Mouse (Mus musculus) large intestine, adult 2 months (tissue): ENCODE measurements around the gene Aasdh. TPM values are rescaled to one million over a fixed set of nuclear protein-coding genes. Genes with fewer than 3 reads are reported as not detected.

ENCODE experiments used
- DNase-seq: peaks from one replicate; pipeline ENCODE4 v3.0.0-alpha.2; 2012; ENCODE audit warnings: low read depth, low spot score
- WGBS: fragments of 180-500 bp; shearing (Covaris S2); methylation state at CpG from one replicate; pipeline ENCODE4 v1.1.7; 2018; 5-methylcytosine and 5-hydroxymethylcytosine counted together
- polyA plus RNA-seq: library from polyadenylated mRNA; depleted of rRNA; stranded (reverse); fragments of >200 nt; gene quantifications from 2 replicates; pipeline ENCODE4 v1.2.3, GENCODE M21; 2012; rRNA removed

Aasdh gene
- polyA plus RNA-seq, 1 experiment = 6.0 TPM

- 89% methylated on average over 6 of the region's 6 CpGs for WGBS
- no peak for DNase-seq
Measured at GRCm38 (mm10) chr5:76847106-76847505, 58.2 kb downstream of the Aasdh start.

- DNase-seq = no peak
- WGBS = 76% methylated on average over 14 of the region's 14 CpGs
Measured at GRCm38 (mm10) chr5:76844618-76845186, 60.6 kb downstream of the Aasdh start.

GRCm38 (mm10) chr5:76843851-76844419, 61.4 kb downstream of the Aasdh start:
- WGBS = 88% methylated on average over 9 of the region's 9 CpGs
- no peak for DNase-seq

GRCm38 (mm10) chr5:76843448-76843847, 61.9 kb downstream of the Aasdh start:
- 14% methylated on average over 4 of the region's 4 CpGs for WGBS
- no peak for DNase-seq

GRCm38 (mm10) chr5:76841859-76842258, 63.5 kb downstream of the Aasdh start:
- 38% methylated on average over 2 of the region's 2 CpGs for WGBS
- no peak for DNase-seq

- 72% methylated on average over 6 of the region's 6 CpGs for WGBS
- DNase-seq = no peak
Measured at GRCm38 (mm10) chr5:76839786-76840185, 65.5 kb downstream of the Aasdh start.

GRCm38 (mm10) chr5:76837018-76837417, 68.3 kb downstream of the Aasdh start:
- 79% methylated on average over 5 of the region's 5 CpGs for WGBS

GRCm38 (mm10) chr5:76832529-76833210, 72.6 kb downstream of the Aasdh start:
- 83% methylated on average over 17 of the region's 17 CpGs for WGBS
- no peak for DNase-seq

More at GRCm38 (mm10) chr5:76837018-76837417, 68.3 kb downstream of the Aasdh start:
- no peak for DNase-seq

- DNase-seq = no peak
- WGBS = 91% methylated on average over 7 of the region's 7 CpGs
Measured at GRCm38 (mm10) chr5:76828527-76829240, 76.6 kb downstream of the Aasdh start.

Other genes starting within 250 kb of the Aasdh start
- gene C530008M17Rik, start 249.0 kb downstream of the Aasdh start, polyA plus RNA-seq = 22.0 and 35.0 TPM in 2 replicates
- gene Paics, start 45.8 kb upstream of the Aasdh start, polyA plus RNA-seq = 20.0 and 22.1 TPM in 2 replicates
- gene Ppat, start 46.1 kb upstream of the Aasdh start, polyA plus RNA-seq = 2.2 and 2.9 TPM in 2 replicates
- gene Srp72, start 69.2 kb upstream of the Aasdh start, polyA plus RNA-seq = 17.4 and 24.2 TPM in 2 replicates
- 0.40 TPM in 1 of 2 replicates, not detected in the other for gene Arl9, start 98.5 kb upstream of the Aasdh start, polyA plus RNA-seq
- 0.14 TPM in 1 of 2 replicates, not detected in the other for gene Thegl, start 110.5 kb upstream of the Aasdh start, polyA plus RNA-seq
- gene Hopx, start 209.6 kb upstream of the Aasdh start, polyA plus RNA-seq = 58.4 and 68.0 TPM in 2 replicates